Mouse (Mus musculus): Measurements from ENCODE around the gene Cyp1a1. TPM values are rescaled to one million over a fixed set of nuclear protein-coding genes. Genes with fewer than 3 reads are reported as not detected.

Gene Cyp1a1
- polyA plus RNA-seq, 1 experiment from 2014 or later, result 0.04 TPM

- Histone ChIP-seq H3K4me3 (no peak overlapping the region), H3K27me3 (ENCODE audit: low read depth, poor library complexity, severe bottlenecking) (no peaks in the 10 kb centered on the region), H3K27ac (replicated peaks) (no peak overlapping the region), H3K9me3 (replicated peaks) (no peaks in the 10 kb centered on the region), H3K4me1 (no peaks in the 10 kb centered on the region), H3K36me3 (peaks cover 79% of the 10 kb centered on the region)
- 87% methylated on average over 1 of the region's 1 CpGs for WGBS
- DNase-seq (ENCODE audit: low spot score), result no peak
These were observed 34.6 kb downstream of the Cyp1a1 start for GRCm38 (mm10) chr9:57722371-57722770.

- no peak overlapping the region for H3K4me3 ChIP-seq
- no peaks in the 10 kb centered on the region for H3K9me3 ChIP-seq (replicated peaks)
- H3K27ac ChIP-seq (replicated peaks), result no peak overlapping the region
- no peaks in the 10 kb centered on the region for H3K27me3 ChIP-seq (ENCODE audit: low read depth, poor library complexity, severe bottlenecking)
- no peaks in the 10 kb centered on the region for H3K4me1 ChIP-seq
- peaks cover 79% of the 10 kb centered on the region for H3K36me3 ChIP-seq
- no peak for DNase-seq (ENCODE audit: low spot score)
- 83% methylated on average over 5 of the region's 5 CpGs for WGBS
These were observed 35.6 kb downstream of the Cyp1a1 start for GRCm38 (mm10) chr9:57723315-57723715.

GRCm38 (mm10) chr9:57723796-57724195 lies 36.1 kb downstream of the Cyp1a1 start:
- no peak overlapping the region for H3K27ac ChIP-seq (replicated peaks)
- H3K9me3 ChIP-seq (replicated peaks), result no peaks in the 10 kb centered on the region
- H3K4me1 ChIP-seq, result no peaks in the 10 kb centered on the region
- H3K27me3 ChIP-seq (ENCODE audit: low read depth, poor library complexity, severe bottlenecking), result no peaks in the 10 kb centered on the region
- H3K4me3 ChIP-seq, result no peak overlapping the region
- H3K36me3 ChIP-seq, result peaks cover 77% of the 10 kb centered on the region
- 89% methylated on average over 5 of the region's 5 CpGs for WGBS
- DNase-seq (ENCODE audit: low spot score), result no peak

GRCm38 (mm10) chr9:57724701-57725100 lies 37.0 kb downstream of the Cyp1a1 start:
- Histone ChIP-seq H3K27ac (replicated peaks) (no peak overlapping the region), H3K4me1 (no peaks in the 10 kb centered on the region), H3K4me3 (no peak overlapping the region), H3K36me3 (peaks cover 77% of the 10 kb centered on the region), H3K9me3 (replicated peaks) (no peaks in the 10 kb centered on the region), H3K27me3 (ENCODE audit: low read depth, poor library complexity, severe bottlenecking) (no peaks in the 10 kb centered on the region)
- no peak for DNase-seq (ENCODE audit: low spot score)
- 94% methylated on average over 3 of the region's 3 CpGs for WGBS

- H3K27ac ChIP-seq (replicated peaks), result no peak overlapping the region
- H3K36me3 ChIP-seq, result peaks cover 76% of the 10 kb centered on the region
- no peak for DNase-seq (ENCODE audit: low spot score)
- no peak overlapping the region for H3K4me3 ChIP-seq
- H3K27me3 ChIP-seq (ENCODE audit: low read depth, poor library complexity, severe bottlenecking), result no peaks in the 10 kb centered on the region
- WGBS, result 100% methylated on average over 1 of the region's 1 CpGs
- no peaks in the 10 kb centered on the region for H3K9me3 ChIP-seq (replicated peaks)
- no peaks in the 10 kb centered on the region for H3K4me1 ChIP-seq
These were observed 40.6 kb downstream of the Cyp1a1 start for GRCm38 (mm10) chr9:57728312-57728711.

- H3K4me1 ChIP-seq, result no peaks in the 10 kb centered on the region
- WGBS, result 94% methylated on average over 6 of the region's 6 CpGs
- H3K27ac ChIP-seq (replicated peaks), result no peak overlapping the region
- DNase-seq (ENCODE audit: low spot score), result no peak
- H3K9me3 ChIP-seq (replicated peaks), result no peaks in the 10 kb centered on the region
- H3K27me3 ChIP-seq (ENCODE audit: low read depth, poor library complexity, severe bottlenecking), result no peaks in the 10 kb centered on the region
- no peak overlapping the region for H3K4me3 ChIP-seq
- peaks cover 65% of the 10 kb centered on the region for H3K36me3 ChIP-seq
These were observed 45.9 kb downstream of the Cyp1a1 start for GRCm38 (mm10) chr9:57733606-57734005.

GRCm38 (mm10) chr9:57739863-57740262 lies 52.1 kb downstream of the Cyp1a1 start:
- peaks cover 68% of the 10 kb centered on the region for H3K36me3 ChIP-seq

GRCm38 (mm10) chr9:57744462-57745091 lies 56.8 kb downstream of the Cyp1a1 start:
- 79% methylated on average over 3 of the region's 3 CpGs for WGBS
- Histone ChIP-seq H3K4me1 (no peaks in the 10 kb centered on the region), H3K27ac (replicated peaks) (no peak overlapping the region), H3K4me3 (no peak overlapping the region), H3K9me3 (replicated peaks) (no peaks in the 10 kb centered on the region), H3K27me3 (ENCODE audit: low read depth, poor library complexity, severe bottlenecking) (no peaks in the 10 kb centered on the region), H3K36me3 (peaks cover 97% of the 10 kb centered on the region)
- no peak for DNase-seq (ENCODE audit: low spot score)

More at GRCm38 (mm10) chr9:57739863-57740262, 52.1 kb downstream of the Cyp1a1 start:
- 91% methylated on average over 5 of the region's 5 CpGs for WGBS
- H3K27ac ChIP-seq (replicated peaks), result no peak overlapping the region
- DNase-seq (ENCODE audit: low spot score), result no peak
- no peaks in the 10 kb centered on the region for H3K27me3 ChIP-seq (ENCODE audit: low read depth, poor library complexity, severe bottlenecking)
- no peaks in the 10 kb centered on the region for H3K9me3 ChIP-seq (replicated peaks)
- H3K4me1 ChIP-seq, result no peaks in the 10 kb centered on the region
- no peak overlapping the region for H3K4me3 ChIP-seq

- no peak overlapping the region for H3K27ac ChIP-seq (replicated peaks)
- H3K4me1 ChIP-seq, result no peaks in the 10 kb centered on the region
- H3K4me3 ChIP-seq, result no peak overlapping the region
- peaks cover 97% of the 10 kb centered on the region for H3K36me3 ChIP-seq
- H3K9me3 ChIP-seq (replicated peaks), result no peaks in the 10 kb centered on the region
- 83% methylated on average over 1 of the region's 1 CpGs for WGBS
- DNase-seq (ENCODE audit: low spot score), result no peak
- H3K27me3 ChIP-seq (ENCODE audit: low read depth, poor library complexity, severe bottlenecking), result no peaks in the 10 kb centered on the region
These were observed 59.3 kb downstream of the Cyp1a1 start for GRCm38 (mm10) chr9:57747067-57747466.

- Histone ChIP-seq H3K36me3 (peaks cover 97% of the 10 kb centered on the region), H3K27me3 (ENCODE audit: low read depth, poor library complexity, severe bottlenecking) (no peaks in the 10 kb centered on the region), H3K4me1 (no peaks in the 10 kb centered on the region), H3K4me3 (no peak overlapping the region), H3K9me3 (replicated peaks) (no peaks in the 10 kb centered on the region), H3K27ac (replicated peaks) (no peak overlapping the region)
- DNase-seq (ENCODE audit: low spot score), result no peak
- 91% methylated on average over 6 of the region's 6 CpGs for WGBS
These were observed 60.4 kb downstream of the Cyp1a1 start for GRCm38 (mm10) chr9:57748137-57748536.

- no peaks in the 10 kb centered on the region for H3K9me3 ChIP-seq (replicated peaks)
- H3K4me3 ChIP-seq, result no peak overlapping the region
- no peak for DNase-seq (ENCODE audit: low spot score)
- WGBS, result 90% methylated on average over 1 of the region's 1 CpGs
- no peak overlapping the region for H3K27ac ChIP-seq (replicated peaks)
- H3K36me3 ChIP-seq, result peaks cover 98% of the 10 kb centered on the region
- no peaks in the 10 kb centered on the region for H3K4me1 ChIP-seq
- no peaks in the 10 kb centered on the region for H3K27me3 ChIP-seq (ENCODE audit: low read depth, poor library complexity, severe bottlenecking)
These were observed 61.1 kb downstream of the Cyp1a1 start for GRCm38 (mm10) chr9:57748831-57749230.

- no peaks in the 10 kb centered on the region for H3K4me1 ChIP-seq
- peaks cover 100% of the 10 kb centered on the region for H3K36me3 ChIP-seq
- DNase-seq (ENCODE audit: low spot score), result no peak
- no peak overlapping the region for H3K4me3 ChIP-seq
- H3K9me3 ChIP-seq (replicated peaks), result no peaks in the 10 kb centered on the region
- no peaks in the 10 kb centered on the region for H3K27me3 ChIP-seq (ENCODE audit: low read depth, poor library complexity, severe bottlenecking)
- 91% methylated on average over 7 of the region's 7 CpGs for WGBS
- no peak overlapping the region for H3K27ac ChIP-seq (replicated peaks)
These were observed 63.2 kb downstream of the Cyp1a1 start for GRCm38 (mm10) chr9:57750901-57751300.
